Mouse (Mus musculus) left cerebral cortex, postnatal 10 days (tissue): ENCODE results near the gene Slfn5. TPM values are rescaled to one million over a fixed set of nuclear protein-coding genes. Genes with fewer than 3 reads are reported as not detected.
"Not testable (repeated sequence)": the region's sequence is repeated elsewhere in the genome, so short reads cannot be mapped to it uniquely, and the experiment has no call there.

Experiments
- DNase-seq, 2 experiments: peaks; one replicate each; pipeline ENCODE4 v3.0.0; 2021 to 2022; ENCODE audit warnings: low spot score in 2 of 2, mixed read lengths in 1 of 2; ENCODE audit errors: extremely low spot score in 1 of 2
- intact Hi-C: fragments of 180-260 bp; cut with DNase I; formaldehyde crosslinking; loops from one replicate; pipeline ENCODE4 v1.15.1; 2025
- microRNA-seq: library from miRNA; unstranded; fragments of <30 nt; microRNA quantifications from one replicate; pipeline ENCODE4 v1.2.0, GENCODE M21; 2022
- total RNA-seq, 2 experiments: library from RNA; stranded (reverse); gene quantifications; 2 replicates each; pipeline ENCODE4 v1.2.3; 2021

Slfn5 gene
- total RNA-seq, 2 experiments from 2014 or later = 3.9 to 4.3 TPM

- DNase-seq = no peak
- intact Hi-C loops = no loop called here
These were observed 36.5 kb downstream of the Slfn5 start for GRCm38 (mm10) chr11:82987621-82988020.

GRCm38 (mm10) chr11:82989357-82989756 lies 38.2 kb downstream of the Slfn5 start:
- intact Hi-C loops = no loop called here
- peak in 1 of 2 experiments; percentile 20 for DNase-seq

- peak in 1 of 2 experiments; percentile 27 for DNase-seq
- intact Hi-C loops = not testable (repeated sequence)
These were observed 39.6 kb downstream of the Slfn5 start for GRCm38 (mm10) chr11:82990612-82991385.

- peak; percentile 6 to 50 for DNase-seq
- intact Hi-C loops = no loop called here
These were observed 40.5 kb downstream of the Slfn5 start, which contains the start of gene Slfn9 for GRCm38 (mm10) chr11:82991469-82992166. Slfn9 (minus strand) TSS chr11:82991830.

GRCm38 (mm10) chr11:83013356-83013755 lies 62.2 kb downstream of the Slfn5 start:
- intact Hi-C loops = no loop called here
- DNase-seq = no peak

Small RNAs within 50 kb of the gene (microRNA-seq; reads per million reads assigned to microRNA genes)
- gene Mir7679 = not detected

Other genes starting within 250 kb of the Slfn5 start
- not detected for gene Cct6b, start 187.0 kb upstream of the Slfn5 start, total RNA-seq
- 10 to 100 TPM; 14.3 to 15.4 TPM for gene Zfp830, start 187.0 kb upstream of the Slfn5 start, total RNA-seq
- gene Lig3, start 170.2 kb upstream of the Slfn5 start, total RNA-seq = 10 to 100 TPM; 31.9 to 34.5 TPM
- 1 to 10 TPM; 3.5 to 4.1 TPM for gene Rffl, start 80.1 kb upstream of the Slfn5 start, total RNA-seq
- 10 to 100 TPM; 11.1 to 11.3 TPM for gene Rad51d, start 60.7 kb upstream of the Slfn5 start, total RNA-seq
- not detected for gene Fndc8, start 59.2 kb upstream of the Slfn5 start, total RNA-seq
- gene Nle1, start 42.9 kb upstream of the Slfn5 start, total RNA-seq = 10 to 100 TPM; 37.1 to 41.2 TPM
- 1 to 10 TPM; 3.3 to 5.1 TPM for gene Unc45b, start 40.8 kb upstream of the Slfn5 start, total RNA-seq
- gene Slfn9, start 40.5 kb downstream of the Slfn5 start, total RNA-seq = under 1 TPM; 0.47 to 0.60 TPM
- under 1 TPM; 0.28 TPM for gene Slfn8, start 69.5 kb downstream of the Slfn5 start, total RNA-seq
- gene Slfn2, start 113.8 kb downstream of the Slfn5 start, total RNA-seq = under 1 TPM; 0.34 to 0.60 TPM
- gene Slfn1, start 165.5 kb downstream of the Slfn5 start, total RNA-seq = not detected
- not detected for gene Slfn4, start 223.8 kb downstream of the Slfn5 start, total RNA-seq
- under 1 TPM; 0.19 to 0.32 TPM for gene Slfn3, start 240.0 kb downstream of the Slfn5 start, total RNA-seq